Mouse (Mus musculus): Measurements from ENCODE around the gene Duxf3. TPM values are rescaled to one million over a fixed set of nuclear protein-coding genes. Genes with fewer than 3 reads are reported as not detected.
A peak's percentile ranks its signal among the peaks of the same experiment; 100 is the strongest.
"Not testable (repeated sequence)": the region's sequence is repeated elsewhere in the genome, so short reads cannot be mapped to it uniquely, and the experiment has no call there.

Gene Duxf3
- total RNA-seq, 4 experiments from 2014 or later, result not detected

- DNase-seq (ENCODE audit: low spot score in 2 of 2), result not testable (repeated sequence)
Observed at GRCm38 (mm10) chr10:58223161-58223560, 9.3 kb downstream of the Duxf3 start.

- peak in 1 of 2 experiments; percentile 50 for DNase-seq (ENCODE audit: low spot score in 2 of 2)
Observed at GRCm38 (mm10) chr10:58221571-58221970, 10.9 kb downstream of the Duxf3 start.

- DNase-seq (ENCODE audit: low spot score in 2 of 2), result no peak
Observed at GRCm38 (mm10) chr10:58220726-58221125, 11.7 kb downstream of the Duxf3 start.

GRCm38 (mm10) chr10:58217366-58217765, 15.1 kb downstream of the Duxf3 start:
- DNase-seq (ENCODE audit: low spot score in 2 of 2), result no peak

GRCm38 (mm10) chr10:58215353-58215752, 17.1 kb downstream of the Duxf3 start:
- no peak for DNase-seq (ENCODE audit: low spot score in 2 of 2)

- no peak for DNase-seq (ENCODE audit: low spot score in 2 of 2)
Observed at GRCm38 (mm10) chr10:58214934-58215333, 17.5 kb downstream of the Duxf3 start.

GRCm38 (mm10) chr10:58214497-58214896, 18.0 kb downstream of the Duxf3 start:
- DNase-seq (ENCODE audit: low spot score in 2 of 2), result no peak

- DNase-seq (ENCODE audit: low spot score in 2 of 2), result no peak
Observed at GRCm38 (mm10) chr10:58212230-58212629, 20.2 kb downstream of the Duxf3 start.

GRCm38 (mm10) chr10:58211213-58211612, 21.3 kb downstream of the Duxf3 start:
- DNase-seq (ENCODE audit: low spot score in 2 of 2), result no peak

GRCm38 (mm10) chr10:58210514-58210913, 22.0 kb downstream of the Duxf3 start:
- no peak for DNase-seq (ENCODE audit: low spot score in 2 of 2)

GRCm38 (mm10) chr10:58209710-58210467, 22.6 kb downstream of the Duxf3 start:
- no peak for DNase-seq (ENCODE audit: low spot score in 2 of 2)

- no peak for DNase-seq (ENCODE audit: low spot score in 2 of 2)
Observed at GRCm38 (mm10) chr10:58206639-58207404, 25.7 kb downstream of the Duxf3 start.

GRCm38 (mm10) chr10:58205986-58206385, 26.5 kb downstream of the Duxf3 start:
- no peak for DNase-seq (ENCODE audit: low spot score in 2 of 2)

Other genes starting within 250 kb of the Duxf3 start
- not detected for gene AW822073, start 7.7 kb downstream of the Duxf3 start, total RNA-seq (2022)
- not detected for gene Gm4981, start 4.0 kb upstream of the Duxf3 start, total RNA-seq (2022)
- 10 to 100 TPM; 23.7 to 39.7 (median 29.2) TPM for gene Gcc2, start 22.8 kb upstream of the Duxf3 start, total RNA-seq (2022)
- 10 to 100 TPM; 38.1 to 48.6 (median 44.4) TPM for gene Lims1, start 90.8 kb upstream of the Duxf3 start, total RNA-seq (2022)
- 10 to 100 TPM; 46.3 to 53.8 (median 47.4) TPM for gene Ranbp2, start 214.2 kb upstream of the Duxf3 start, total RNA-seq (2022)

Data from gastrocnemius, adult 8-10 months (tissue).